8 mouse cellular contexts compared by ENCODE assay signal in the genomic region with DNA sequence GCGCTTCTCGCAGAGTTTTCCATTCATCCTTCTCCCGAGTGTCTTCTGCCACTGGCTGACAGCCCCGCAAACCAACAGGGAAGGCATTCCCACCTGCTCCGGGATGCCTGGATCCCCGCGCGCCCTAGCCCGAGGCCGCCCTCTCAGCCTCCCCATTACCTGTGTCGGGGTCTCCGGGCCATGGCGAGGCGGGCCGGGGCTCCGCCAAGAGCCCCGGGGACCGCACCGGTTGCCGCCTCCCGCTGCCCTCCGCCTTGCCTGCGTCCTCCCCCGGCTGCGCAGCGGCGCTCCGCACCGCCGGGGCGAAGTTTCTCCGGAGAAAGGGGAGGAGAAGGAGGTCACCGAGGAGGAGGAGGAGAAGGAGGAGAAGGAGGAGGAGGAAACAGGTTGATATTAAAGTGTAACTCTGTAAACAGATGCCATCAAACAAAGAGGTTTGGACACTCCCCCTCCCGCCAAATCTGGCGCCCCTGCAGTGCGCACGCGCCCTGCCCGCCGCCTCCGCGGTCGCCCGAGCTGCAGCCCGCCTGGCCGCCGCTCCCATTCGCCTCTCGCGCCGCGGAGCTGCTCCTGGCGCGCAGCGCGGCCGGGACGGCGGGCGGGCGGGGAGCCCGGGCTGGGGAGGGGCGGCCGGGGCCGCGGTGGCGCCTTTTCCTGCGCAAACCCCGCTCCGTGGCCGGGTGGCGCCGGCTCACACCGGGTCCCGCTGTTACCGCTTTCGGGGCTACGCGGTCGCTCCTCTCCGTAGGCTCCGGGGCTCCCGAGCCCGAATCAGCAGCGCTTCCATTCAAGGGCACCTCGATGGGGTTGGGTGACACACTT. TPM values are rescaled to one million over a fixed set of nuclear protein-coding genes. Genes with fewer than 3 reads are reported as not detected.
DNase-seq lines count a peak whose midpoint lies in the region; ATAC-seq and TF ChIP-seq lines count a peak whose summit lies in the region.

A gene (minus strand): TSS at position 448 of the 822 bp plus-strand sequence.

- no peak for TF ChIP-seq POLR2A in olfactory bulb, adult 2 months (IDR thresholded peaks at IDR 0.05; ENCODE audit: insufficient read depth, low read depth, low read length)

- peaks cover 61% of the 10 kb centered on the region for H3K27me3 ChIP-seq in embryonic facial prominence, embryonic 10.5 days (replicated peaks; ENCODE audit: low read depth, poor library complexity, severe bottlenecking)
- H3K27me3 ChIP-seq in heart, embryonic 14.5 days (ENCODE audit: control insufficient read depth, insufficient read depth, low read length) = peaks cover 42% of the 10 kb centered on the region
- peaks cover 42% of the 10 kb centered on the region for H3K27me3 ChIP-seq in lung, embryonic 15.5 days

- H3K27ac ChIP-seq in embryonic facial prominence, embryonic 10.5 days (replicated peaks) = peak within 1 kb of the TSS; percentile 94
- H3K27ac ChIP-seq in heart, embryonic 14.5 days (replicated peaks in 1 of 2; ENCODE audit: control insufficient read depth in 1 of 2, insufficient read depth in 1 of 2, low read depth in 2 of 2, low read length in 2 of 2) = no peak within 1 kb of the TSS
- H3K27ac ChIP-seq in lung, embryonic 15.5 days = peak within 1 kb of the TSS; percentile 33; the same call in 1 of the 2 replicates
- no peak within 1 kb of the TSS for H3K27ac ChIP-seq in olfactory bulb, adult 2 months (ENCODE audit: insufficient read depth, low read depth, low read length)

- ATAC-seq in CD4-positive, CD25-positive, alpha-beta regulatory T cell, adult 4 months = peak; percentile 16
- ATAC-seq in heart, embryonic 14.5 days (ENCODE audit: insufficient number of reproducible peaks, insufficient read depth, low FRiP score, low read depth) = peak; percentile 69
- peak; percentile 84; the same call in 1 of the 2 replicates for ATAC-seq in lung, embryonic 15.5 days (ENCODE audit: borderline replicate concordance, extremely low read depth, low FRiP score, low TSS enrichment)

- H3K4me1 ChIP-seq in embryonic facial prominence, embryonic 10.5 days = peaks cover 35% of the 10 kb centered on the region
- H3K4me1 ChIP-seq in heart, embryonic 14.5 days (ENCODE audit: control insufficient read depth in 2 of 2, insufficient read depth in 2 of 2, low read length in 2 of 2) = peaks cover 2 to 21% of the 10 kb centered on the region in 2 experiments; a peak in 2 of 4 replicates
- H3K4me1 ChIP-seq in lung, embryonic 15.5 days = peaks cover 18% of the 10 kb centered on the region
- H3K4me1 ChIP-seq in olfactory bulb, adult 2 months (ENCODE audit: control insufficient read depth, insufficient read depth, low read length) = peaks cover 18% of the 10 kb centered on the region

- under 1% methylated on average over 86 of the region's 86 CpGs for WGBS in embryonic facial prominence, embryonic 10.5 days
- WGBS in heart, embryonic 14.5 days = under 1% methylated on average over 73 of the region's 86 CpGs
- under 1% methylated on average over 69 of the region's 86 CpGs for WGBS in lung, embryonic 15.5 days
- under 1% methylated on average over 86 of the region's 86 CpGs for WGBS in olfactory bulb, adult 2 months

- peak; percentile 78 for DNase-seq in adrenal gland, postnatal 10 days
- DNase-seq in embryonic facial prominence, embryonic 10.5 days (ENCODE audit: low spot score) = peak; percentile 89
- DNase-seq in kidney, postnatal 10 days = peak; percentile 77
- peak; percentile 83 for DNase-seq in thymus, postnatal 10 days (ENCODE audit: low spot score in 2 of 2)

- H3K9ac ChIP-seq in heart, embryonic 14.5 days (ENCODE audit: low read length) = peak within 1 kb of the TSS; percentile 82
- H3K9ac ChIP-seq in lung, embryonic 15.5 days = peak within 1 kb of the TSS; percentile 61

- H3K9me3 ChIP-seq in embryonic facial prominence, embryonic 10.5 days = no peaks in the 10 kb centered on the region
- H3K9me3 ChIP-seq in heart, embryonic 14.5 days (ENCODE audit: control insufficient read depth, low read length) = no peaks in the 10 kb centered on the region
- no peaks in the 10 kb centered on the region for H3K9me3 ChIP-seq in lung, embryonic 15.5 days

- peak within 1 kb of the TSS; percentile 82 for H3K4me3 ChIP-seq in embryonic facial prominence, embryonic 10.5 days
- peak within 1 kb of the TSS; percentile 65 to 74 for H3K4me3 ChIP-seq in heart, embryonic 14.5 days (ENCODE audit: control insufficient read depth in 1 of 2, insufficient read depth in 1 of 2, low read depth in 1 of 2, low read length in 2 of 2)
- H3K4me3 ChIP-seq in lung, embryonic 15.5 days = peak within 1 kb of the TSS; percentile 75
- peak within 1 kb of the TSS; percentile 50 for H3K4me3 ChIP-seq in olfactory bulb, adult 2 months (ENCODE audit: insufficient read depth, low read depth, low read length)

- no peaks in the 10 kb centered on the region for H3K36me3 ChIP-seq in embryonic facial prominence, embryonic 10.5 days (replicated peaks)
- no peaks in the 10 kb centered on the region for H3K36me3 ChIP-seq in heart, embryonic 14.5 days (ENCODE audit: control insufficient read depth, insufficient read depth, low read length)
- no peaks in the 10 kb centered on the region for H3K36me3 ChIP-seq in lung, embryonic 15.5 days

- no peak for TF ChIP-seq CTCF in olfactory bulb, adult 2 months (IDR thresholded peaks at IDR 0.05; ENCODE audit: insufficient read depth, low read depth, low read length)

- H3K4me2 ChIP-seq in heart, embryonic 14.5 days (ENCODE audit: low read length) = peak within 1 kb of the TSS; percentile 99
- H3K4me2 ChIP-seq in lung, embryonic 15.5 days = peak within 1 kb of the TSS; percentile 98

RNA-seq across cellular contexts. Expression of the gene that starts here (rescaled TPM):
- 1 to 10 TPM; 6.6 to 7.6 TPM for polyA plus RNA-seq in CD4-positive, CD25-positive, alpha-beta regulatory T cell, adult 4 months (2017; shearing (Covaris generic))
- 1 to 10 TPM; 2.3 to 2.4 TPM for total RNA-seq in adrenal gland, postnatal 10 days (2021)
- polyA plus RNA-seq in embryonic facial prominence, embryonic 10.5 days (2016; fragmentation: Nextera tagmentation; extraction: Ambion mirVana) = 4.4 and 5.3 TPM in 2 replicates
- 0.90 and 1.0 TPM in 2 replicates for polyA plus RNA-seq in heart, embryonic 14.5 days (2014; fragmentation: Nextera tagmentation; extraction: Ambion mirVana)
- 6.0 and 8.9 TPM in 2 replicates for polyA plus RNA-seq in lung, embryonic 15.5 days (2015; fragmentation: Nextera tagmentation; extraction: Ambion mirVana)
- 82.4 and 178 TPM in 2 replicates for polyA plus RNA-seq in olfactory bulb, adult 2 months (2012; ENCODE audit: insufficient read depth, insufficient read length, low replicate concordance, missing spikeins)

Comparison
In these comparisons a context has a peak if more than half of its experiments do, and no peak if none do; other contexts are left out.
1. ATAC-seq: peak in every context shown above with its lines; median percentile 84 in lung, embryonic 15.5 days; 69 in heart, embryonic 14.5 days; 16 in CD4-positive, CD25-positive, alpha-beta regulatory T cell, adult 4 months.
2. H3K27ac ChIP-seq: peak in embryonic facial prominence, embryonic 10.5 days (single experiment) and lung, embryonic 15.5 days (single experiment); none in heart, embryonic 14.5 days (0 of 2) and olfactory bulb, adult 2 months (single experiment).
3. Peak in every context shown above with its lines, with median percentiles within 50 percentile points of each other: DNase-seq and H3K4me3 ChIP-seq.